Mouse (Mus musculus) heart, postnatal 10 days (tissue): ENCODE results near the gene Ppie. TPM values are rescaled to one million over a fixed set of nuclear protein-coding genes. Genes with fewer than 3 reads are reported as not detected.
"Not testable (repeated sequence)": the region's sequence is repeated elsewhere in the genome, so short reads cannot be mapped to it uniquely, and the experiment has no call there.

Source experiments
- DNase-seq, 2 experiments: peaks; one replicate each; pipeline ENCODE4 v3.0.0; 2021
- intact Hi-C: fragments of 180-260 bp; cut with DNase I; formaldehyde crosslinking; loops from one replicate; pipeline ENCODE4 v1.15.1; 2025
- total RNA-seq, 2 experiments: library from RNA; stranded (reverse); gene quantifications; 2 replicates each; pipeline ENCODE4 v1.2.3; 2021

Ppie gene
- total RNA-seq, 2 experiments from 2014 or later = 28.4 to 29.2 TPM

GRCm38 (mm10) chr4:123116011-123116410 is 23.7 kb downstream of the Ppie start, which contains the start of gene Oxct2b:
TSS of gene Oxct2b (plus strand) at chr4:123116266.
- intact Hi-C loops = no loop called here
- no peak for DNase-seq

GRCm38 (mm10) chr4:123114651-123115050 is 25.1 kb downstream of the Ppie start:
- DNase-seq, intact Hi-C loops: not testable (repeated sequence)

- DNase-seq = no peak
- intact Hi-C loops = no loop called here
These were observed 27.5 kb downstream of the Ppie start for GRCm38 (mm10) chr4:123112216-123112764.

- DNase-seq, intact Hi-C loops: not testable (repeated sequence)
These were observed 28.3 kb downstream of the Ppie start for GRCm38 (mm10) chr4:123111275-123111983.

GRCm38 (mm10) chr4:123110751-123111150 is 29.0 kb downstream of the Ppie start:
- intact Hi-C loops = no loop called here
- no peak for DNase-seq

GRCm38 (mm10) chr4:123108056-123108455 is 31.7 kb downstream of the Ppie start:
- DNase-seq = no peak
- intact Hi-C loops = no loop called here

GRCm38 (mm10) chr4:123106864-123107263 is 32.9 kb downstream of the Ppie start:
- DNase-seq = no peak
- intact Hi-C loops = no loop called here

GRCm38 (mm10) chr4:123105929-123106328 is 33.8 kb downstream of the Ppie start:
- DNase-seq, intact Hi-C loops: not testable (repeated sequence)

- DNase-seq = no peak
- intact Hi-C loops = no loop called here
These were observed 34.3 kb downstream of the Ppie start for GRCm38 (mm10) chr4:123105451-123105790.

- DNase-seq = no peak
- intact Hi-C loops = no loop called here
These were observed 34.9 kb downstream of the Ppie start, which contains the start of gene Bmp8b for GRCm38 (mm10) chr4:123104651-123105450. TSS of gene Bmp8b (plus strand) at chr4:123105165.

- DNase-seq = no peak
- intact Hi-C loops = no loop called here
These were observed 45.9 kb downstream of the Ppie start for GRCm38 (mm10) chr4:123093869-123094268.

GRCm38 (mm10) chr4:123093064-123093776 is 46.5 kb downstream of the Ppie start:
- no peak for DNase-seq
- intact Hi-C loops = no loop called here

- intact Hi-C loops = no loop called here
- no peak for DNase-seq
These were observed 47.1 kb downstream of the Ppie start for GRCm38 (mm10) chr4:123092621-123093020.

GRCm38 (mm10) chr4:123086381-123086780 is 53.4 kb downstream of the Ppie start:
- no peak for DNase-seq

GRCm38 (mm10) chr4:123085290-123085689 is 54.5 kb downstream of the Ppie start:
- DNase-seq = no peak
- intact Hi-C loops = loop anchor here (10.0 kb wide), 1 partner anchor 280 kb away; no protein-coding TSS in a partner anchor

More at GRCm38 (mm10) chr4:123086381-123086780, 53.4 kb downstream of the Ppie start:
- intact Hi-C loops = loop anchor here (10.0 kb wide), 1 partner anchor 282 kb away; no protein-coding TSS in a partner anchor

GRCm38 (mm10) chr4:123083323-123083902 is 56.3 kb downstream of the Ppie start:
- intact Hi-C loops = loop anchor here (1.0 to 10.0 kb wide), 5 partner anchors 88 to 1841 kb away; partner anchors contain the start of gene Mycl
- DNase-seq = no peak

- peak; percentile 61 to 69 for DNase-seq
- intact Hi-C loops = loop anchor here (1.0 to 10.0 kb wide), 5 partner anchors 87 to 1840 kb away; partner anchors contain the start of gene Mycl
These were observed 57.2 kb downstream of the Ppie start for GRCm38 (mm10) chr4:123082283-123083163.

- DNase-seq = no peak
- intact Hi-C loops = loop anchor here (5.0 to 10.0 kb wide), 3 partner anchors 183 to 1838 kb away; no protein-coding TSS in a partner anchor
These were observed 59.0 kb downstream of the Ppie start for GRCm38 (mm10) chr4:123080791-123081190.

GRCm38 (mm10) chr4:123078231-123078630 is 61.5 kb downstream of the Ppie start:
- DNase-seq = no peak
- intact Hi-C loops = no loop called here
